Mouse (Mus musculus): ENCODE measurements around the gene 4933427D14Rik. TPM values are rescaled to one million over a fixed set of nuclear protein-coding genes. Genes with fewer than 3 reads are reported as not detected.

4933427D14Rik gene
- total and polyA plus RNA-seq, 3 experiments, result 4.0 to 22.4 (median 17.0) TPM

DNA sequence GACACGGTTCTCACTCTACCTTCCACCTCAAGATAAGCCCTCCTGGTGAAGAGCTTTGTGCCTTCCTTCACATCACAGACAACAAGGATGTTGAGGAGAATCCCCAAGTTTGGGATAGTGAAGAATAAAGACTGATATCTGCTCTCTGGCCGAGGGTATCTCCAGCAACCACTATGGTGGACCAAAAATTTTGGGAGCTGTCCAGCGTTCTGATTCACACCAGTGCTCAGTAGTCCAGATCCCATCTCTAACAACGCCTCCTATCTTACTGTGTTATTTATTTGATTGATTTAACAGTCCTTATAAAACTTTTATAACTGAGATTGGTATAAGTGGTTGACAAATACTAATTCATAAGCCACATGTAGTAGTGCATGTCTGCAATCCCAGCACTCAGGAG is 94.0 kb downstream of the 4933427D14Rik start:
- DNase-seq (ENCODE audit: low spot score) (no peak), ATAC-seq (ENCODE audit: extremely low read depth, insufficient number of reproducible peaks, low FRiP score, poor library complexity, severe bottlenecking) (no peak)
- TF ChIP-seq CTCF (IDR thresholded peaks at IDR 0.05; ENCODE audit: low read depth, low read length) (no peak), GATA1 (IDR thresholded peaks at IDR 0.05; ENCODE audit: borderline replicate concordance, low read length) (no peak), GATA2 (IDR thresholded peaks at IDR 0.05; ENCODE audit: borderline replicate concordance, low read depth, low read length) (no peak), POLR2AphosphoS5 (IDR thresholded peaks at IDR 0.05; ENCODE audit: insufficient replicate concordance, low read depth, low read length) (no peak), TAL1 (conservative IDR thresholded peaks at IDR 0.05; ENCODE audit: low read depth, low read length) (no peak)
- H3K9me3 ChIP-seq (replicated peaks), result no peaks in the 10 kb centered on the region
- no peaks in the 10 kb centered on the region for H3K36me3 ChIP-seq (replicated peaks)
- no peak overlapping the region for H3K4me3 ChIP-seq (ENCODE audit: low read depth, low read length)
- no peaks in the 10 kb centered on the region for H3K27me3 ChIP-seq (ENCODE audit: insufficient read depth, low read length)
- no peaks in the 10 kb centered on the region for H3K4me1 ChIP-seq (ENCODE audit: insufficient read depth, low read depth, low read length)

DNA sequence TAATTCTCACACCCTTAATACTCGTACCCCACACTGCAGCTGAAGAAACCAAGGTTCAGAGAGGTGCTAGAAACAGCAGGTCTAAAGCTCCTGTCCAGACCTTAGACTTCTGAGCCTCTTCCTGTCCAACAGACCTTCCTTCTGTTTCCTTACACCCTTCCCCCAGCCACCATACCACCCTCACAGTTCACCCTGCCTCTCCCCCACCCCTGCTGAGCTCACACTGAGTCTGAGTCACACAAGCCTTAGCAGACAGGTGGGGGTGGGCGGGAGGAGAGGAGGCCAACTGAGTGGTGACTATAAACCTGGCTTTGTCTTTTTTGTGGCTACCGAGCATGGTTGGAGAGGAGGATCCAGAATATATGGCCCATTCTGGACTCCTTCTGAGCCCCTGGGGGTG is 96.5 kb downstream of the 4933427D14Rik start:
- TF ChIP-seq GATA2 (IDR thresholded peaks at IDR 0.05; ENCODE audit: borderline replicate concordance, low read depth, low read length) (no peak), TAL1 (conservative IDR thresholded peaks at IDR 0.05; ENCODE audit: low read depth, low read length) (no peak), CTCF (IDR thresholded peaks at IDR 0.05; ENCODE audit: low read depth, low read length) (no peak), GATA1 (IDR thresholded peaks at IDR 0.05; ENCODE audit: borderline replicate concordance, low read length) (no peak), POLR2AphosphoS5 (IDR thresholded peaks at IDR 0.05; ENCODE audit: insufficient replicate concordance, low read depth, low read length) (no peak)
- no peak overlapping the region for H3K4me3 ChIP-seq (ENCODE audit: low read depth, low read length)
- DNase-seq (ENCODE audit: low spot score), result no peak
- H3K36me3 ChIP-seq (replicated peaks), result no peaks in the 10 kb centered on the region
- no peaks in the 10 kb centered on the region for H3K27me3 ChIP-seq (ENCODE audit: insufficient read depth, low read length)
- no peaks in the 10 kb centered on the region for H3K4me1 ChIP-seq (ENCODE audit: insufficient read depth, low read depth, low read length)
- ATAC-seq (ENCODE audit: extremely low read depth, insufficient number of reproducible peaks, low FRiP score, poor library complexity, severe bottlenecking), result no peak
- H3K9me3 ChIP-seq (replicated peaks), result no peaks in the 10 kb centered on the region

DNA sequence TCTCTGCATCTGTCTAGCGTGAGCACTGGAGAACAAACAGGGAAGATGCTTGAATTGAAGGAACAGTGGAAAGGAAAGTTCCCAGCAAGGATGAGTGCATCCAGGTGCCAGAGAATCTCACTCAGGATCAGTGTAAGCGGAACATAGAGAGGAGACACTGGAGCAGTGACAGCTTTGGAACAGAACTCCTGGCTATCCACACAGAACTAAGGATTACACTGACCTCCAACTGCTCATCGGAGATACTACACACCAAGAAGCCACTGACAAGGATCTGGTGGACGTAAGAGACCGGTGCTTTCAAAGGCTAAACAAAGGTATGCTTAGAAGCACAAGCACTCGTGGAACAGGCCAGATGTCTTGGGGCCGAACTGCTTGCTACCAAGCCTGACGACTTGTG is 103.0 kb downstream of the 4933427D14Rik start:
- no peak for TF ChIP-seq GATA1 (IDR thresholded peaks at IDR 0.05; ENCODE audit: borderline replicate concordance, low read length)
- TF ChIP-seq POLR2AphosphoS5 (IDR thresholded peaks at IDR 0.05; ENCODE audit: insufficient replicate concordance, low read depth, low read length), result no peak
- TF ChIP-seq GATA2 (IDR thresholded peaks at IDR 0.05; ENCODE audit: borderline replicate concordance, low read depth, low read length), result no peak
- TF ChIP-seq TAL1 (conservative IDR thresholded peaks at IDR 0.05; ENCODE audit: low read depth, low read length), result no peak
- TF ChIP-seq CTCF (IDR thresholded peaks at IDR 0.05; ENCODE audit: low read depth, low read length), result no peak
- no peak for ATAC-seq (ENCODE audit: extremely low read depth, insufficient number of reproducible peaks, low FRiP score, poor library complexity, severe bottlenecking)
- Histone ChIP-seq H3K36me3 (replicated peaks) (no peaks in the 10 kb centered on the region), H3K9me3 (replicated peaks) (peaks cover 6% of the 10 kb centered on the region; the same call in 1 of the 2 replicates), H3K4me1 (ENCODE audit: insufficient read depth, low read depth, low read length) (no peaks in the 10 kb centered on the region), H3K27me3 (ENCODE audit: insufficient read depth, low read length) (no peaks in the 10 kb centered on the region), H3K4me3 (ENCODE audit: low read depth, low read length) (no peak overlapping the region)
- DNase-seq (ENCODE audit: low spot score), result no peak

Other genes starting within 250 kb of the 4933427D14Rik start
- gene Aipl1, start 169.9 kb downstream of the 4933427D14Rik start, total RNA-seq (2014; fragmentation: Nextera tagmentation), result not detected in 2 replicates
- 0.05 TPM in 1 of 2 replicates, not detected in the other for gene Aipl1, start 169.9 kb downstream of the 4933427D14Rik start, total RNA-seq (2017)
- not detected in 2 replicates for gene Aipl1, start 169.9 kb downstream of the 4933427D14Rik start, polyA plus RNA-seq (2012)
- not detected in 2 replicates for gene Pimreg, start 165.4 kb downstream of the 4933427D14Rik start, total RNA-seq (2014; fragmentation: Nextera tagmentation)
- 0.12 TPM in 1 of 2 replicates, not detected in the other for gene Pimreg, start 165.4 kb downstream of the 4933427D14Rik start, total RNA-seq (2017)
- gene Pimreg, start 165.4 kb downstream of the 4933427D14Rik start, polyA plus RNA-seq (2012), result not detected in 2 replicates
- not detected in 2 replicates for gene Pitpnm3, start 71.7 kb downstream of the 4933427D14Rik start, total RNA-seq (2014; fragmentation: Nextera tagmentation)
- 0.06 and 0.27 TPM in 2 replicates for gene Pitpnm3, start 71.7 kb downstream of the 4933427D14Rik start, total RNA-seq (2017)
- gene Pitpnm3, start 71.7 kb downstream of the 4933427D14Rik start, polyA plus RNA-seq (2012), result 0.01 TPM in 1 of 2 replicates, not detected in the other
- not detected in 2 replicates for gene Gm43951, start 619 bp downstream of the 4933427D14Rik start, total RNA-seq (2014; fragmentation: Nextera tagmentation)
- gene Gm43951, start 619 bp downstream of the 4933427D14Rik start, total RNA-seq (2017), result 0.58 and 0.76 TPM in 2 replicates
- gene Gm43951, start 619 bp downstream of the 4933427D14Rik start, polyA plus RNA-seq (2012), result 0.29 and 0.41 TPM in 2 replicates
- 112 and 134 TPM in 2 replicates for gene Txndc17, start 88 bp upstream of the 4933427D14Rik start, total RNA-seq (2014; fragmentation: Nextera tagmentation)
- 60.2 and 60.5 TPM in 2 replicates for gene Txndc17, start 88 bp upstream of the 4933427D14Rik start, total RNA-seq (2017)
- 30.1 and 31.0 TPM in 2 replicates for gene Txndc17, start 88 bp upstream of the 4933427D14Rik start, polyA plus RNA-seq (2012)
- gene Med31, start 8.1 kb upstream of the 4933427D14Rik start, total RNA-seq (2014; fragmentation: Nextera tagmentation), result 19.9 and 26.7 TPM in 2 replicates
- gene Med31, start 8.1 kb upstream of the 4933427D14Rik start, total RNA-seq (2017), result 13.5 and 20.2 TPM in 2 replicates
- 0.55 and 0.74 TPM in 2 replicates for gene Med31, start 8.1 kb upstream of the 4933427D14Rik start, polyA plus RNA-seq (2012)
- not detected in 2 replicates for gene Slc13a5, start 59.8 kb upstream of the 4933427D14Rik start, total RNA-seq (2014; fragmentation: Nextera tagmentation)
- 0.06 and 0.11 TPM in 2 replicates for gene Slc13a5, start 59.8 kb upstream of the 4933427D14Rik start, total RNA-seq (2017)
- gene Slc13a5, start 59.8 kb upstream of the 4933427D14Rik start, polyA plus RNA-seq (2012), result not detected in 2 replicates
- gene Xaf1, start 94.2 kb upstream of the 4933427D14Rik start, total RNA-seq (2014; fragmentation: Nextera tagmentation), result 0.30 TPM in 1 of 2 replicates, not detected in the other
- gene Xaf1, start 94.2 kb upstream of the 4933427D14Rik start, total RNA-seq (2017), result 1.4 and 2.0 TPM in 2 replicates
- 0.02 TPM in 1 of 2 replicates, not detected in the other for gene Xaf1, start 94.2 kb upstream of the 4933427D14Rik start, polyA plus RNA-seq (2012)
- not detected in 2 replicates for gene Fbxo39, start 107.0 kb upstream of the 4933427D14Rik start, total RNA-seq (2014; fragmentation: Nextera tagmentation)
- gene Fbxo39, start 107.0 kb upstream of the 4933427D14Rik start, total RNA-seq (2017), result 0.05 TPM in 1 of 2 replicates, not detected in the other
- not detected in 2 replicates for gene Fbxo39, start 107.0 kb upstream of the 4933427D14Rik start, polyA plus RNA-seq (2012)
- gene Tekt1, start 155.0 kb upstream of the 4933427D14Rik start, total RNA-seq (2014; fragmentation: Nextera tagmentation), result not detected in 2 replicates
- not detected in 2 replicates for gene Tekt1, start 155.0 kb upstream of the 4933427D14Rik start, total RNA-seq (2017)
- gene Tekt1, start 155.0 kb upstream of the 4933427D14Rik start, polyA plus RNA-seq (2012), result not detected in 2 replicates
- not detected in 2 replicates for gene Smtnl2, start 204.3 kb upstream of the 4933427D14Rik start, total RNA-seq (2014; fragmentation: Nextera tagmentation)
- 0.06 and 0.11 TPM in 2 replicates for gene Smtnl2, start 204.3 kb upstream of the 4933427D14Rik start, total RNA-seq (2017)
- not detected in 2 replicates for gene Smtnl2, start 204.3 kb upstream of the 4933427D14Rik start, polyA plus RNA-seq (2012)
- gene Ggt6, start 228.1 kb upstream of the 4933427D14Rik start, total RNA-seq (2014; fragmentation: Nextera tagmentation), result not detected in 2 replicates
- gene Ggt6, start 228.1 kb upstream of the 4933427D14Rik start, total RNA-seq (2017), result 0.05 TPM in 1 of 2 replicates, not detected in the other
- gene Ggt6, start 228.1 kb upstream of the 4933427D14Rik start, polyA plus RNA-seq (2012), result not detected in 2 replicates
- gene Mybbp1a, start 233.9 kb upstream of the 4933427D14Rik start, total RNA-seq (2014; fragmentation: Nextera tagmentation), result 496 and 593 TPM in 2 replicates
- 96.8 and 125 TPM in 2 replicates for gene Mybbp1a, start 233.9 kb upstream of the 4933427D14Rik start, total RNA-seq (2017)
- 195 and 253 TPM in 2 replicates for gene Mybbp1a, start 233.9 kb upstream of the 4933427D14Rik start, polyA plus RNA-seq (2012)

Data from G1E (cell line).